Mouse (Mus musculus): ENCODE data around the gene Hif3a.

- TF ChIP-seq CTCF (IDR thresholded peaks at IDR 0.05; ENCODE audit: low read depth, low read length), result no peak
- no peak for TF ChIP-seq POLR2A (IDR thresholded peaks at IDR 0.05; ENCODE audit: extremely low read depth, insufficient read depth, low read length)
Measured at GRCm38 (mm10) chr7:17004716-17005115, 57.5 kb downstream of the Hif3a start.

All from liver, adult 2 months (tissue).